Mouse (Mus musculus) erythroblast, embryonic 14.5 days (primary cell): Measurements from ENCODE around the gene D6Ertd527e.

Source experiments
- GATA1 ChIP-seq: IDR thresholded peaks from 2 replicates; pipeline ENCODE4 v1.6.1; 2012; ENCODE audit warnings: low read length, inconsistent platforms, mixed read lengths
- TAL1 ChIP-seq: IDR thresholded peaks from 3 replicates; pipeline ENCODE4 v1.6.1; 2012; ENCODE audit warnings: low read length, inconsistent platforms, mixed read lengths

DNA sequence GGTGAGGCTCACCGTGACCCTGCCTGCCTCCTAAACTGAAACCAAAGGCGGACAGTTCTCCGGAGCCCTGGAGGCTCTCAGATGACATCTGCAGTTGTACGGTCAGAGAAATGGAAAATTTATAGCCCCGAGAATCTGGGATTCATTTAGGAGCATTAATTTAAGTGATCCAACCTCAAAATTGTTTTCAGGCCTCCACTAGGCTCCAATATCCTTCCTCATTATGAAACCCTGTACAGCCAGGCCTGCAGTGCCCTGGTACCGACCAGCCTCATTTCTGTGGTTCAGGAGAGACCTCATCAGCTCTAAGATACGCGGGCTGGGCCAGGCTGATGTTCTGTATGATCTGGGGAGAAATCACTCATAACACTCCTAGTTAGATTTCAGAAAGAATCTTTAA, 46.9 kb downstream of the D6Ertd527e start:
- TF ChIP-seq GATA1: no peak
- TF ChIP-seq TAL1: no peak
